Mouse (Mus musculus): ENCODE measurements around the gene Cgnl1.

Cgnl1 gene

DNA sequence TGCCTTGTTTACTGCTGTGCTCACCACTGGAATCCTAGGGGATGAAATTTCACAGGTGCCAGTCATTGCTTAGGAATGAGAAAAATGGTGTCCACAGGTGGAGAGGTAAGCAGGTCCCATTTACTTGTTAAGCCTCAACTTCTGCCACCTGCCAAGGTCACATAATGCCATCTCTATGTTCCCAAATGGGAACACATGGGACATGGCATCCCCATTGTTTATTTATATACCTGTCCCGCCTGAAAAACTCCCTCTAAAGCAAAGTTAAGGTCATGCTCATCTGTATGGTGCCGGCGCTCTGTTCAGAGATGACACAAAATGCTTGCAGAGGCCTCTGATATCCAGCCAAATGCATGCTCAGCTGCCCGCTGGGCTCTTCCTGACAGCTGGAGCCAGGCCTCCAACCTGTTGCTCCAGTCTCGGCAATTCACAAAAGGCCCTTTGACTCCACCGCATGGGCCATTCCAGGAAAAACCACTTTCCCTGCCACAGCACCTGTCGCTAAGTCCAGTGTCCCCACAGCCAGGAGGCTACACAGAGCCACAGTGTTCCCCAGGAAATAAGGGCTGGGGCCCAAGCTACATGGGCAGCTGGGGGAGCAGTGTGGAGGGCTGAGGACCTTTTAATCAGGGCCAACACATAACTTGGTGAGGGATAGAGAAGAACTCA, 192.4 kb downstream of the Cgnl1 start:
- no peak for DNase-seq (ENCODE audit: low spot score)
